Mouse (Mus musculus) erythroblast, embryonic 14.5 days (primary cell): ENCODE results near the gene Kat6b.

ENCODE experiments used
- GATA1 ChIP-seq: IDR thresholded peaks from 2 replicates; pipeline ENCODE4 v1.6.1; 2012; ENCODE audit warnings: low read length, inconsistent platforms, mixed read lengths
- TAL1 ChIP-seq: IDR thresholded peaks from 3 replicates; pipeline ENCODE4 v1.6.1; 2012; ENCODE audit warnings: low read length, inconsistent platforms, mixed read lengths

DNA sequence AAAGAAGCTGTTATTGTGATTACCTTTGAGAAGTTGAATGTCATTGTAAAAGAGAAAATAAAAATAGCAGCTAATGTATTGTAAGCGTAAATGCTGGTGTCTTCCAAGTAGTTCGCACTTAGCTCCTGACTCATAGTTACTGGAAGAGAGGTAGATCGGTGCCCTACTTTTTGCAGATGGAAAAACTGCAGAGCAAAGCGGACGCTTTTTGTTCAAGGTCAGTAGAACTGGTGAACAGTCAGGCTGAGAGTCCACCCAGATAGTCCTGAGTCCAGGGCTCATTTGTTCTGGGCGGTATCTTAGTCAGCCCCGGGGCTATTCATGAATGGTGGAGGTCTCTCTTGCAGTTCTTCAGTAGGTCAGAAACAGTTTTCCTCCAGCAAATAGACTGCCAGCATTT, 39.3 kb downstream of the Kat6b start:
- TF ChIP-seq TAL1: no peak
- no peak for TF ChIP-seq GATA1
